Comparison of ENCODE assay signal across 1 mouse cellular context in the genomic region with DNA sequence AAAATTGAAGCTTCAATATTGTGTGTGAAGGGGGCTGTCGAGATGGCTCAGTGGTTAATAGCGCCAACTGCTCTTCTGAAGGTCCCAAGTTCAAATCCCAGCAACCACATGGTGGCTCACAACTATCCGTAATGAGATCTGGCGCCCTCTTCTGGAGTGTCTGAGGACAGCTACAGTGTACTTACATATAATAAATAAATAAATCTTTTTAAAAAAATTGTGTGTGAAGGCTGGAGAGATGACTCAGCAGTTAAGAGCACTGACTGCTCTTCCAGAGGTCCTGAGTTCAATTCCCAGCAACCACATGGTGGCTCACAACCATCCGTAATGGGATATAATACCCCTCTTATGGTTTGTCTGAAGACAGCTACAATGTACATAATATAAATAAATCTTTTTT.
TF ChIP-seq lines count a peak whose summit lies in the region.

No protein-coding gene starts in this region.

TF ChIP-seq in MEL, 35 proteins besides CTCF, POLR2A, EP300 and RAD21:
- TF ChIP-seq GABPA (IDR thresholded peaks at IDR 0.05; ENCODE audit: low read depth, low read length) (peak; percentile 57; the same call in 1 of the 2 replicates), MXI1 (IDR thresholded peaks at IDR 0.05; ENCODE audit: low read depth, low read length) (peak; percentile 52), ZNF384 (IDR thresholded peaks at IDR 0.05; ENCODE audit: low read depth, low read length) (peak; percentile 79; the same call in 1 of the 2 replicates), MAZ (IDR thresholded peaks at IDR 0.05; ENCODE audit: low read depth, low read length) (0 out of 2 replicates have a peak, but pooled peaks have one; percentile 51), SIN3A (IDR thresholded peaks at IDR 0.05; ENCODE audit: low read length) (0 out of 2 replicates have a peak, but pooled peaks have one; percentile 39), MAFK (IDR thresholded peaks at IDR 0.05; ENCODE audit: borderline replicate concordance, low read depth, low read length) (peak; percentile 70; the same call in 1 of the 2 replicates)
